Mouse (Mus musculus): ENCODE measurements around the gene Ninj2. TPM values are rescaled to one million over a fixed set of nuclear protein-coding genes. Genes with fewer than 3 reads are reported as not detected.

Ninj2 gene
- polyA plus RNA-seq, 1 experiment = 0.26 TPM

GRCm38 (mm10) chr6:120196837-120197236 is 103.7 kb downstream of the Ninj2 start:
- 32% methylated on average over 2 of the region's 2 CpGs for WGBS
- no peak for DNase-seq
- peaks cover 7% of the 10 kb centered on the region for H3K4me1 ChIP-seq (ENCODE audit: control insufficient read depth, insufficient read depth, low read length)

GRCm38 (mm10) chr6:120197964-120198363 is 104.8 kb downstream of the Ninj2 start:
- WGBS = 32% methylated on average over 9 of the region's 9 CpGs
- peak; percentile 80 for DNase-seq
- no peak overlapping the region for H3K4me3 ChIP-seq (replicated peaks; ENCODE audit: extremely low read depth, low read depth, low read length)
- H3K4me1 ChIP-seq (ENCODE audit: control insufficient read depth, insufficient read depth, low read length) = peaks cover 1% of the 10 kb centered on the region; the same call in 1 of the 2 replicates
- no peak for TF ChIP-seq POLR2A (IDR thresholded peaks at IDR 0.05; ENCODE audit: borderline replicate concordance, extremely low read depth, low read depth, low read length)
- TF ChIP-seq CTCF (IDR thresholded peaks at IDR 0.05; ENCODE audit: insufficient read depth, low read length) = peak; percentile 94

More at GRCm38 (mm10) chr6:120196837-120197236, 103.7 kb downstream of the Ninj2 start:
- H3K4me3 ChIP-seq (replicated peaks; ENCODE audit: extremely low read depth, low read depth, low read length) = no peak overlapping the region
- TF ChIP-seq POLR2A (IDR thresholded peaks at IDR 0.05; ENCODE audit: borderline replicate concordance, extremely low read depth, low read depth, low read length) (no peak), CTCF (IDR thresholded peaks at IDR 0.05; ENCODE audit: insufficient read depth, low read length) (peak; percentile 34; the same call in 1 of the 2 replicates)

- 54% methylated on average over 10 of the region's 10 CpGs for WGBS
- DNase-seq = no peak
- H3K4me1 ChIP-seq (ENCODE audit: control insufficient read depth, insufficient read depth, low read length) = no peaks in the 10 kb centered on the region
- no peak overlapping the region for H3K4me3 ChIP-seq (replicated peaks; ENCODE audit: extremely low read depth, low read depth, low read length)
- TF ChIP-seq CTCF (IDR thresholded peaks at IDR 0.05; ENCODE audit: insufficient read depth, low read length) = no peak
- TF ChIP-seq POLR2A (IDR thresholded peaks at IDR 0.05; ENCODE audit: borderline replicate concordance, extremely low read depth, low read depth, low read length) = no peak
These were observed 106.7 kb downstream of the Ninj2 start for GRCm38 (mm10) chr6:120199638-120200394.

- Histone ChIP-seq H3K4me1 (ENCODE audit: control insufficient read depth, insufficient read depth, low read length) (no peaks in the 10 kb centered on the region), H3K4me3 (replicated peaks; ENCODE audit: extremely low read depth, low read depth, low read length) (no peak overlapping the region)
- TF ChIP-seq CTCF (IDR thresholded peaks at IDR 0.05; ENCODE audit: insufficient read depth, low read length) (no peak), POLR2A (IDR thresholded peaks at IDR 0.05; ENCODE audit: borderline replicate concordance, extremely low read depth, low read depth, low read length) (no peak)
- DNase-seq = no peak
- WGBS = 58% methylated on average over 6 of the region's 6 CpGs
These were observed 108.8 kb downstream of the Ninj2 start for GRCm38 (mm10) chr6:120201956-120202355.

- H3K4me3 ChIP-seq (replicated peaks; ENCODE audit: extremely low read depth, low read depth, low read length) = no peak overlapping the region
These were observed 109.3 kb downstream of the Ninj2 start for GRCm38 (mm10) chr6:120202406-120202805.

GRCm38 (mm10) chr6:120206586-120206985 is 113.4 kb downstream of the Ninj2 start:
- TF ChIP-seq CTCF (IDR thresholded peaks at IDR 0.05; ENCODE audit: insufficient read depth, low read length) (no peak), POLR2A (IDR thresholded peaks at IDR 0.05; ENCODE audit: borderline replicate concordance, extremely low read depth, low read depth, low read length) (no peak)
- H3K4me1 ChIP-seq (ENCODE audit: control insufficient read depth, insufficient read depth, low read length) = no peaks in the 10 kb centered on the region
- DNase-seq = no peak
- no peak overlapping the region for H3K4me3 ChIP-seq (replicated peaks; ENCODE audit: extremely low read depth, low read depth, low read length)
- WGBS = 68% methylated on average over 5 of the region's 5 CpGs

More at GRCm38 (mm10) chr6:120202406-120202805, 109.3 kb downstream of the Ninj2 start:
- TF ChIP-seq POLR2A (IDR thresholded peaks at IDR 0.05; ENCODE audit: borderline replicate concordance, extremely low read depth, low read depth, low read length) = no peak
- TF ChIP-seq CTCF (IDR thresholded peaks at IDR 0.05; ENCODE audit: insufficient read depth, low read length) = no peak
- WGBS = 82% methylated on average over 8 of the region's 8 CpGs
- no peaks in the 10 kb centered on the region for H3K4me1 ChIP-seq (ENCODE audit: control insufficient read depth, insufficient read depth, low read length)
- no peak for DNase-seq

GRCm38 (mm10) chr6:120211536-120211935 is 118.4 kb downstream of the Ninj2 start:
- Histone ChIP-seq H3K4me1 (ENCODE audit: control insufficient read depth, insufficient read depth, low read length) (no peaks in the 10 kb centered on the region), H3K4me3 (replicated peaks; ENCODE audit: extremely low read depth, low read depth, low read length) (no peak overlapping the region)
- TF ChIP-seq POLR2A (IDR thresholded peaks at IDR 0.05; ENCODE audit: borderline replicate concordance, extremely low read depth, low read depth, low read length) (no peak), CTCF (IDR thresholded peaks at IDR 0.05; ENCODE audit: insufficient read depth, low read length) (no peak)
- WGBS = 66% methylated on average over 6 of the region's 6 CpGs
- DNase-seq = no peak

GRCm38 (mm10) chr6:120216702-120217101 is 123.6 kb downstream of the Ninj2 start:
- 63% methylated on average over 1 of the region's 1 CpGs for WGBS
- no peak for TF ChIP-seq POLR2A (IDR thresholded peaks at IDR 0.05; ENCODE audit: borderline replicate concordance, extremely low read depth, low read depth, low read length)
- TF ChIP-seq CTCF (IDR thresholded peaks at IDR 0.05; ENCODE audit: insufficient read depth, low read length) = no peak

GRCm38 (mm10) chr6:120219281-120219680 is 126.1 kb downstream of the Ninj2 start:
- Histone ChIP-seq H3K4me1 (ENCODE audit: control insufficient read depth, insufficient read depth, low read length) (no peaks in the 10 kb centered on the region), H3K4me3 (replicated peaks; ENCODE audit: extremely low read depth, low read depth, low read length) (no peak overlapping the region)
- WGBS = 82% methylated on average over 2 of the region's 2 CpGs
- no peak for TF ChIP-seq CTCF (IDR thresholded peaks at IDR 0.05; ENCODE audit: insufficient read depth, low read length)
- no peak for TF ChIP-seq POLR2A (IDR thresholded peaks at IDR 0.05; ENCODE audit: borderline replicate concordance, extremely low read depth, low read depth, low read length)
- no peak for DNase-seq

More at GRCm38 (mm10) chr6:120216702-120217101, 123.6 kb downstream of the Ninj2 start:
- DNase-seq = no peak
- no peak overlapping the region for H3K4me3 ChIP-seq (replicated peaks; ENCODE audit: extremely low read depth, low read depth, low read length)
- no peaks in the 10 kb centered on the region for H3K4me1 ChIP-seq (ENCODE audit: control insufficient read depth, insufficient read depth, low read length)

- H3K4me3 ChIP-seq (replicated peaks; ENCODE audit: extremely low read depth, low read depth, low read length) = no peak overlapping the region
- DNase-seq = peak; percentile 55
- 26% methylated on average over 6 of the region's 6 CpGs for WGBS
- H3K4me1 ChIP-seq (ENCODE audit: control insufficient read depth, insufficient read depth, low read length) = no peaks in the 10 kb centered on the region
- TF ChIP-seq POLR2A (IDR thresholded peaks at IDR 0.05; ENCODE audit: borderline replicate concordance, extremely low read depth, low read depth, low read length) (no peak), CTCF (IDR thresholded peaks at IDR 0.05; ENCODE audit: insufficient read depth, low read length) (peak; percentile 66)
These were observed 129.5 kb downstream of the Ninj2 start for GRCm38 (mm10) chr6:120222669-120223068.

All from lung, adult 2 months (tissue).